Mouse (Mus musculus): Measurements from ENCODE around the gene Zfand3. TPM values are rescaled to one million over a fixed set of nuclear protein-coding genes. Genes with fewer than 3 reads are reported as not detected.

Zfand3 gene
- polyA plus RNA-seq, 1 experiment = 107 TPM

DNA sequence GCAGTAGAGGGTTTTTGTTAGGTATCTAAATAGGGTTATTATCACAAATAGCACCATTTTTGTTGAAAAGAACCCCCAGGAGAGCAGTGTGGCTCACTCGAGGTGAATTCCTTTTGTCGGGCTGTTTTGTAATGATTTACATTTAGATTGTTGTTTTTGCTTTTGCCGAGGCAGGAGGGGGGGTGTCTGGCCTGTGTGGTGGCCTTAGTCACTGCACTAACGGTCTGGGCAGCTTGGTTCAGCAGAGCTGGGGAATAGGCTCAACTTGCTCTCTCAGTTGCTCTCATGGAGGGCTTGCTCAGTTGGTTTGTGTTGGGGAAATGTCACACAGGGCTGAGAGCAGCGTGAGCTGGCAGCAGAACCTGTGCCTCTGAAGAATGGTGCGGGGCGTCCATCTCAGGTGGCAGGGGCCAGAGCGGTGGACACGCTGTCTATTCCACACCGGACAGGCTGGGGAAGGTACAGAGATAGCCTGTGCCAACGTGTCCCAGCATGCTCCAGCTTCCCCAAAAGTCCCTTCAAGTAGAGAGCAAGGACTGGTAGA lies 186.6 kb downstream of the Zfand3 start:
- TF ChIP-seq POLR2A (IDR thresholded peaks at IDR 0.05; ENCODE audit: borderline replicate concordance, insufficient read depth, low read length) (no peak), CTCF (IDR thresholded peaks at IDR 0.05; ENCODE audit: borderline replicate concordance, insufficient read depth, low read depth, low read length) (no peak)
- DNase-seq = peak in 1 of 2 experiments; percentile 17
- H3K4me3 ChIP-seq (replicated peaks; ENCODE audit: insufficient read depth, low read depth, low read length) = no peak overlapping the region
- no peak overlapping the region for H3K27ac ChIP-seq (ENCODE audit: insufficient read depth, low read length)
- H3K27me3 ChIP-seq (ENCODE audit: control insufficient read depth, insufficient read depth, low read length) = no peaks in the 10 kb centered on the region
- 59% methylated on average over 11 of the region's 11 CpGs for WGBS
- H3K4me1 ChIP-seq (ENCODE audit: control insufficient read depth, insufficient read depth, low read length) = peaks cover 40% of the 10 kb centered on the region

GRCm38 (mm10) chr17:30192416-30193005 lies 188.0 kb downstream of the Zfand3 start:
- Histone ChIP-seq H3K27me3 (ENCODE audit: control insufficient read depth, insufficient read depth, low read length) (no peaks in the 10 kb centered on the region), H3K4me3 (replicated peaks; ENCODE audit: insufficient read depth, low read depth, low read length) (no peak overlapping the region), H3K4me1 (ENCODE audit: control insufficient read depth, insufficient read depth, low read length) (peaks cover 47% of the 10 kb centered on the region), H3K27ac (ENCODE audit: insufficient read depth, low read length) (no peak overlapping the region)
- TF ChIP-seq CTCF (IDR thresholded peaks at IDR 0.05; ENCODE audit: borderline replicate concordance, insufficient read depth, low read depth, low read length) (no peak), POLR2A (IDR thresholded peaks at IDR 0.05; ENCODE audit: borderline replicate concordance, insufficient read depth, low read length) (no peak)
- peak in 1 of 2 experiments; percentile 9 for DNase-seq
- 92% methylated on average over 26 of the region's 26 CpGs for WGBS

- Histone ChIP-seq H3K4me1 (ENCODE audit: control insufficient read depth, insufficient read depth, low read length) (peaks cover 50% of the 10 kb centered on the region), H3K4me3 (replicated peaks; ENCODE audit: insufficient read depth, low read depth, low read length) (no peak overlapping the region), H3K27ac (ENCODE audit: insufficient read depth, low read length) (no peak overlapping the region), H3K27me3 (ENCODE audit: control insufficient read depth, insufficient read depth, low read length) (no peaks in the 10 kb centered on the region)
- no peak for TF ChIP-seq CTCF (IDR thresholded peaks at IDR 0.05; ENCODE audit: borderline replicate concordance, insufficient read depth, low read depth, low read length)
- no peak for TF ChIP-seq POLR2A (IDR thresholded peaks at IDR 0.05; ENCODE audit: borderline replicate concordance, insufficient read depth, low read length)
- 83% methylated on average over 2 of the region's 2 CpGs for WGBS
- peak in 1 of 2 experiments; percentile 11 for DNase-seq
These were observed 189.1 kb downstream of the Zfand3 start for GRCm38 (mm10) chr17:30193615-30194014.

GRCm38 (mm10) chr17:30194091-30194490 lies 189.6 kb downstream of the Zfand3 start:
- no peak overlapping the region for H3K4me3 ChIP-seq (replicated peaks; ENCODE audit: insufficient read depth, low read depth, low read length)
- no peak for TF ChIP-seq POLR2A (IDR thresholded peaks at IDR 0.05; ENCODE audit: borderline replicate concordance, insufficient read depth, low read length)
- no peak for TF ChIP-seq CTCF (IDR thresholded peaks at IDR 0.05; ENCODE audit: borderline replicate concordance, insufficient read depth, low read depth, low read length)
- DNase-seq = no peak
- no peak overlapping the region for H3K27ac ChIP-seq (ENCODE audit: insufficient read depth, low read length)
- H3K27me3 ChIP-seq (ENCODE audit: control insufficient read depth, insufficient read depth, low read length) = no peaks in the 10 kb centered on the region
- 77% methylated on average over 3 of the region's 3 CpGs for WGBS
- peaks cover 50% of the 10 kb centered on the region for H3K4me1 ChIP-seq (ENCODE audit: control insufficient read depth, insufficient read depth, low read length)

DNA sequence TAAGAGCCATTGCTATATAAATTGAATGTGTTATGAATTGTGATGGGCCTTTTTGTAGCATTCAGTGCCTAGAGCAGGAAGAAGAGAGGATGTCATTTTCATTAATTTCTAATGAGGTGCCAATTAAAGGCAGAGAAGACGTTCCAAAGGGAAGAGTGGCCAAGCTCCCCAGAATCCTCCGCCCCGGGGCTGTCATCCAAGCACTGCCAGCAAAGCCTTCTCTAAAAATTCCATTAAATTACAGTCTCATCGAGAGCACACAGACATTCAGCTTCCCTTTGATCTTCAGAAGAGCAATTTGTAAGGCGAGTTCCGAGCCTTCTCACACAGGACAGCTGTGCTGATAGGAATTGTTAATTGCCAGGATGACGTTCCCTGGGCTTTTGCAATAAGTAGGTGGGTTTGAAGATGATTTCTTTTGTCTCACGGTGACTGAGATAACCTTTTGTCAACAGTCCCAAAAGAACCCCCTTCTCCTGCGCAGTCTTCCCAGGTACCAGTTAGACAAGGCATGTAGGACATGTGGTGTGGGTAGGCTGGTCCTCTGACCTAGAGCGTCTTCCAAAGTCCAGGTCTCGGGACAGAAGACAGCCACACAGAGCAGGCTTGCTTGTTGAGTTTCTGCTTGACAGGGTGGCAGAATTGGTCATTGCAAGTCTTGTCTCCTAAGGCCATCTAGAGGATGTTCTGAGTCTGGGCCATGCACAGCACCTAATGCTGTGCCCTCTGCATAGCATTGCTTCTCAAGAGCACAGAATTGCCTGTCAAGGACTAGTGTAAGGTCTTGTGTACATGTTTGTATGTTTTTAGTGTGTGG lies 190.3 kb downstream of the Zfand3 start:
- DNase-seq = peak; percentile 38 to 44
- WGBS = 43% methylated on average over 11 of the region's 11 CpGs
- H3K27ac ChIP-seq (ENCODE audit: insufficient read depth, low read length) = no peak overlapping the region
- H3K27me3 ChIP-seq (ENCODE audit: control insufficient read depth, insufficient read depth, low read length) = no peaks in the 10 kb centered on the region
- H3K4me1 ChIP-seq (ENCODE audit: control insufficient read depth, insufficient read depth, low read length) = peaks cover 51% of the 10 kb centered on the region
- no peak overlapping the region for H3K4me3 ChIP-seq (replicated peaks; ENCODE audit: insufficient read depth, low read depth, low read length)
- no peak for TF ChIP-seq POLR2A (IDR thresholded peaks at IDR 0.05; ENCODE audit: borderline replicate concordance, insufficient read depth, low read length)
- TF ChIP-seq CTCF (IDR thresholded peaks at IDR 0.05; ENCODE audit: borderline replicate concordance, insufficient read depth, low read depth, low read length) = peak; percentile 61

- Histone ChIP-seq H3K4me1 (ENCODE audit: control insufficient read depth, insufficient read depth, low read length) (peaks cover 51% of the 10 kb centered on the region), H3K27me3 (ENCODE audit: control insufficient read depth, insufficient read depth, low read length) (no peaks in the 10 kb centered on the region), H3K4me3 (replicated peaks; ENCODE audit: insufficient read depth, low read depth, low read length) (no peak overlapping the region), H3K27ac (ENCODE audit: insufficient read depth, low read length) (no peak overlapping the region)
- 84% methylated on average over 21 of the region's 21 CpGs for WGBS
- TF ChIP-seq CTCF (IDR thresholded peaks at IDR 0.05; ENCODE audit: borderline replicate concordance, insufficient read depth, low read depth, low read length) (no peak), POLR2A (IDR thresholded peaks at IDR 0.05; ENCODE audit: borderline replicate concordance, insufficient read depth, low read length) (no peak)
- peak in 1 of 2 experiments; percentile 11 for DNase-seq
These were observed 191.2 kb downstream of the Zfand3 start for GRCm38 (mm10) chr17:30195591-30196183.

GRCm38 (mm10) chr17:30196401-30197279 lies 192.1 kb downstream of the Zfand3 start:
- Histone ChIP-seq H3K4me1 (ENCODE audit: control insufficient read depth, insufficient read depth, low read length) (peaks cover 50% of the 10 kb centered on the region), H3K27ac (ENCODE audit: insufficient read depth, low read length) (no peak overlapping the region), H3K4me3 (replicated peaks; ENCODE audit: insufficient read depth, low read depth, low read length) (no peak overlapping the region), H3K27me3 (ENCODE audit: control insufficient read depth, insufficient read depth, low read length) (no peaks in the 10 kb centered on the region)
- DNase-seq = peak in 1 of 2 experiments; percentile 17
- WGBS = 63% methylated on average over 17 of the region's 17 CpGs
- TF ChIP-seq CTCF (IDR thresholded peaks at IDR 0.05; ENCODE audit: borderline replicate concordance, insufficient read depth, low read depth, low read length) (no peak), POLR2A (IDR thresholded peaks at IDR 0.05; ENCODE audit: borderline replicate concordance, insufficient read depth, low read length) (no peak)

All from cerebellum, adult 2 months (tissue).